Mouse (Mus musculus) stomach, embryonic 14.5 days (tissue): ENCODE data around the gene Sh3pxd2a. TPM values are rescaled to one million over a fixed set of nuclear protein-coding genes. Genes with fewer than 3 reads are reported as not detected.
"Not testable (repeated sequence)": the region's sequence is repeated elsewhere in the genome, so short reads cannot be mapped to it uniquely, and the experiment has no call there.

Source experiments
- ATAC-seq: fragments of 200-750 bp; cut with Nextera tagmentation; 2 replicates; pipeline ENCODE4 v1.8.0; 2017; ENCODE audit warnings: low read depth, moderate TSS enrichment; ENCODE audit not compliant: insufficient number of reproducible peaks, insufficient read depth, low FRiP score
- H3K27ac ChIP-seq: fragments of 300-500 bp; sonication (generic); 2 replicates; pipeline ENCODE4 v1.5.1; 2014; ENCODE audit warnings: mild to moderate bottlenecking, low read length, moderate library complexity, mixed read lengths
- H3K27me3 ChIP-seq: fragments of 300-500 bp; sonication (generic); 2 replicates; pipeline ENCODE4 v1.6.1; 2014; ENCODE audit warnings: low read length, control low read depth, mixed read lengths; ENCODE audit not compliant: control insufficient read depth, insufficient read depth
- H3K36me3 ChIP-seq: fragments of 300-500 bp; sonication (generic); 2 replicates; pipeline ENCODE4 v1.6.1; 2014; ENCODE audit warnings: mild to moderate bottlenecking, control low read depth, low read length, moderate library complexity, mixed read lengths; ENCODE audit not compliant: control insufficient read depth, insufficient read depth
- H3K4me1 ChIP-seq: fragments of 300-500 bp; sonication (generic); 2 replicates; pipeline ENCODE4 v1.6.1; 2014; ENCODE audit warnings: low read length, control low read depth, mixed read lengths; ENCODE audit not compliant: control insufficient read depth, insufficient read depth
- H3K4me2 ChIP-seq: fragments of 300-500 bp; sonication (generic); replicated peaks from 2 replicates; pipeline ENCODE4 v1.6.1; 2014; ENCODE audit warnings: low read depth, low read length, control low read depth
- H3K4me3 ChIP-seq: fragments of 300-500 bp; sonication (generic); 2 replicates; pipeline ENCODE4 v1.5.1; 2014; ENCODE audit warnings: low read depth, low read length, control low read depth
- H3K9ac ChIP-seq: fragments of 300-500 bp; sonication (generic); replicated peaks from 2 replicates; pipeline ENCODE4 v1.6.1; 2014; ENCODE audit warnings: low read depth, mild to moderate bottlenecking, control low read depth, low read length, moderate library complexity, mixed read lengths
- H3K9me3 ChIP-seq: fragments of 300-500 bp; sonication (generic); 2 replicates; pipeline ENCODE4 v1.6.1; 2016; ENCODE audit warnings: low read depth, low read length, control low read depth; ENCODE audit not compliant: control insufficient read depth
- WGBS: fragments of 180-500 bp; shearing (Covaris S2); extraction: QIAGEN DNeasy Blood & Tissue Kit; methylation state at CpG from one replicate; pipeline ENCODE4 v1.1.7; 2014; 5-methylcytosine and 5-hydroxymethylcytosine counted together
- polyA plus RNA-seq: library from polyadenylated mRNA; unstranded; fragments of >200 nt; fragmentation: Nextera tagmentation; extraction: Ambion mirVana; gene quantifications from 2 replicates; pipeline ENCODE4 v1.2.1, GENCODE M21; 2014

The Sh3pxd2a gene
- polyA plus RNA-seq, 1 experiment from 2014 or later: 13.7 TPM

DNA sequence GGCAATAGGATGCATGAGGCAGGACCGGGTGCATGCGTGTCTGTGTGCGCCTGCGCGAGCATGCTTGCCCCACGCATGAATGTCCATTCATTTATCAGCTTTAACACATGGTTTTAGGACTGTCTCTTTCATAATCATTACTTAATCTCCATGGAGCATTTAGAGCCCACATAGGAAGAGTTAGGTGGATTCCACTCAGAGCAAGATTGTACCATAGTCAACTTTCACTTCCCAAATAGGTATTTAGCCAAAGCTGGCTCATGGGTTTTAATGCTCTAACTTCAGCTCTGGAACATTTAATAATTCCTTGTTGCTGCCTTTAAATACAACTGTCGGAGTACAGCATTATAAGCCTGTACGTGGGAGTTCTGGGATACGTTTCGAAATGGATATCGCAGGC is 65.2 kb downstream of the Sh3pxd2a start:
- no peak overlapping the region for H3K9ac ChIP-seq
- no peak overlapping the region for H3K27ac ChIP-seq
- ATAC-seq: no peak
- peaks cover 37% of the 10 kb centered on the region for H3K4me1 ChIP-seq
- WGBS: 89% methylated on average over 11 of the region's 11 CpGs
- H3K9me3 ChIP-seq: no peaks in the 10 kb centered on the region
- no peaks in the 10 kb centered on the region for H3K27me3 ChIP-seq
- no peaks in the 10 kb centered on the region for H3K36me3 ChIP-seq
- H3K4me3 ChIP-seq: no peak overlapping the region
- H3K4me2 ChIP-seq: no peak overlapping the region

- no peak overlapping the region for H3K9ac ChIP-seq
These were observed 66.1 kb downstream of the Sh3pxd2a start for GRCm38 (mm10) chr19:47397882-47398671.

DNA sequence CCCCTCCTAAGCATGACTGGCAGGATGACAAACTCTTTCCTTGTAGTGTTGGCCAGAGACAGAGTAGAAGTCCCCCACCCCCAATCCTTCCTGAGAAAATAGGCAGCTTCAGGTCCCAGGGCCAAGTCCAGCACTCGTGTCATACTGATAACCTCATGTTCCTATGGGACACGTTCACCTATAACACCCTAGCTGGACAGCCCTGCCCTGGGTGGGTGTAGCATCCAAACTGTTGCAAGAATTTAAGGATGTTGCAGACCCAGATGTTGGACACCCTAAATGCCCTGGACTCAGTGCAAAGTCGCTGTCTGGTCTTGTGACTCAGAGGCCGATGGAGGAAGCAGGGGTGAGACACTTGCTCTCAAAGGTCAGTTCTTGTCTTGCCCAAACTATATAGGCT is 68.9 kb downstream of the Sh3pxd2a start:
- 65% methylated on average over 4 of the region's 4 CpGs for WGBS
- peaks cover 14% of the 10 kb centered on the region; the same call in 1 of the 2 replicates for H3K4me1 ChIP-seq
- H3K4me3 ChIP-seq: no peak overlapping the region
- H3K36me3 ChIP-seq: no peaks in the 10 kb centered on the region
- H3K9me3 ChIP-seq: no peaks in the 10 kb centered on the region
- no peak for ATAC-seq
- no peak overlapping the region for H3K9ac ChIP-seq
- no peaks in the 10 kb centered on the region for H3K27me3 ChIP-seq
- no peak overlapping the region for H3K27ac ChIP-seq
- H3K4me2 ChIP-seq: no peak overlapping the region

More at GRCm38 (mm10) chr19:47397882-47398671, 66.1 kb downstream of the Sh3pxd2a start:
- no peak for ATAC-seq
- H3K4me3 ChIP-seq: no peak overlapping the region
- no peaks in the 10 kb centered on the region for H3K9me3 ChIP-seq
- 53% methylated on average over 18 of the region's 18 CpGs for WGBS
- no peaks in the 10 kb centered on the region for H3K27me3 ChIP-seq
- H3K27ac ChIP-seq: peak overlapping the region; percentile 0; the same call in 1 of the 2 replicates
- no peak overlapping the region for H3K4me2 ChIP-seq
- no peaks in the 10 kb centered on the region for H3K36me3 ChIP-seq
- H3K4me1 ChIP-seq: peaks cover 29% of the 10 kb centered on the region

DNA sequence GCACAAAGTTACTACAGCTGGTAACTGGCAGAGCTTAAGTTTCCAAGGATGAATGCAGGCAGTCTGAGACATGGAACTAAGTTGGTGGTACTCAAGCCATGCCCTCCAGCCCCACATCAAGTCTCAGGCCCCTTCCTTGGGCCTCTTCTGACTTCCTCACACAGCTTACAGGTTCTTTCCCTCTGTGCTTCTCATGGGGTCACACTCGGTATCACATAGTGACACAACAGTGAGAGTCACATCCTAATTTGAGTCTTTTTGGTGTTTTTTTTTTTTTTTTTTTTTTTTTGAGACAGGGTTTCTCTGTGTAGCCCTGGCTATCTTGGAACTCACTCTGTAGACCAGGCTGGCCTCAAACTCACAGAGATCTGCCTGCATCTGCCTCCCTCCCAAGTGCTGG is 69.4 kb downstream of the Sh3pxd2a start:
- not testable (repeated sequence) for H3K9me3 ChIP-seq, H3K4me3 ChIP-seq, H3K9ac ChIP-seq, H3K36me3 ChIP-seq, ATAC-seq, H3K27me3 ChIP-seq, H3K27ac ChIP-seq, H3K4me2 ChIP-seq
- WGBS: 89% methylated on average over 1 of the region's 1 CpGs
- peaks cover 14% of the 10 kb centered on the region; the same call in 1 of the 2 replicates for H3K4me1 ChIP-seq

DNA sequence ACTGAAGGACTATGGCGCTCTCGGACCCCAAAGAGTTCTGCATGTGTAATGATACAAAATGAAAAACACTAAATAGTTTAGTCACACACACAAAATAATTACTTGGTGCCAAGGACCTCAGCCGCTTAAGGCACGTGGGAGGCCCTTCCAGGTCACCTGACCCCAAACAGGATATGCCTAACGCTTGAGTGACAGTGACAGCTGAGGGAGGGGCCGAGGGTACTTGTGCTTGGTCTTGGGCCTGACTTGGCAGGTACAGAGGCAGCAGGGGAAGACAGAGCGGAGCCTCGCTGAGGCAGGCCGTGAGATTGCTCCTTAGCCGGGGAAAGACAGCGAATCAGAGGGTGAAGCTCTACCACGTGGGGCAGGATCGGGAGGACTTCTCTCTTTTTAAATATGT is 73.3 kb downstream of the Sh3pxd2a start:
- H3K9me3 ChIP-seq: no peaks in the 10 kb centered on the region
- H3K36me3 ChIP-seq: no peaks in the 10 kb centered on the region
- ATAC-seq: no peak
- no peak overlapping the region for H3K4me2 ChIP-seq
- H3K4me3 ChIP-seq: no peak overlapping the region
- H3K9ac ChIP-seq: no peak overlapping the region
- no peak overlapping the region for H3K27ac ChIP-seq
- H3K4me1 ChIP-seq: peaks cover 12% of the 10 kb centered on the region
- 80% methylated on average over 13 of the region's 13 CpGs for WGBS
- H3K27me3 ChIP-seq: no peaks in the 10 kb centered on the region

DNA sequence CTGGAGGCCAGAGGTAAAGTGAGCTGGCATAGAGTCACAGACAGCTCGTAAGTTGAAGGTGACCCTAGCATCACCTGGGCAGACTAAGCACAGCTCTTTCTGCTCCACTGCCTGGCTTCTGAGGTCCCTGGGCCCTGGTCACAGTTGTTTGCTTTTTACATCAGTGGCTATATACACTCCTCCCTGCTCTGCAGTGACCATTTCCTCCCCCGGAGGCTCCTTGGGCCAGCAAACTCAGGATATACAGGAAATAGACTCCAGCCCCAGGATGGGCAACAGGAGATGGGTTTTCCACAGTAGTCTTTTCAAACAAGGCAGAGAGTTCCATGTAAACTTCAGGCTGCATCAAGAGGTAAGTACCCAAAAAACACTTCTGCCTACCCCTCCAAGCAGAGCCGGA is 76.3 kb downstream of the Sh3pxd2a start:
- no peak overlapping the region for H3K4me2 ChIP-seq

GRCm38 (mm10) chr19:47387395-47387794 is 76.8 kb downstream of the Sh3pxd2a start:
- Histone ChIP-seq H3K27me3 (no peaks in the 10 kb centered on the region), H3K4me2 (no peak overlapping the region), H3K4me1 (peaks cover 12% of the 10 kb centered on the region), H3K9me3 (no peaks in the 10 kb centered on the region), H3K36me3 (no peaks in the 10 kb centered on the region), H3K4me3 (no peak overlapping the region), H3K27ac (peak overlapping the region; percentile 21; the same call in 1 of the 2 replicates), H3K9ac (no peak overlapping the region)
- peak; percentile 24; the same call in 1 of the 2 replicates for ATAC-seq
- 12% methylated on average over 6 of the region's 6 CpGs for WGBS

More for the DNA sequence above, 76.3 kb downstream of the Sh3pxd2a start:
- Histone ChIP-seq H3K36me3 (no peaks in the 10 kb centered on the region), H3K4me1 (peaks cover 12% of the 10 kb centered on the region), H3K4me3 (no peak overlapping the region), H3K9me3 (no peaks in the 10 kb centered on the region), H3K27me3 (no peaks in the 10 kb centered on the region), H3K27ac (no peak overlapping the region), H3K9ac (no peak overlapping the region)
- WGBS: 59% methylated on average over 3 of the region's 3 CpGs
- ATAC-seq: no peak

- Histone ChIP-seq H3K9me3 (no peaks in the 10 kb centered on the region), H3K27me3 (no peaks in the 10 kb centered on the region), H3K4me3 (no peak overlapping the region), H3K4me2 (no peak overlapping the region), H3K36me3 (no peaks in the 10 kb centered on the region), H3K27ac (no peak overlapping the region), H3K9ac (no peak overlapping the region), H3K4me1 (peaks cover 12% of the 10 kb centered on the region)
- WGBS: 70% methylated on average over 10 of the region's 10 CpGs
- no peak for ATAC-seq
These were observed 78.2 kb downstream of the Sh3pxd2a start for GRCm38 (mm10) chr19:47385971-47386370.
